Mouse (Mus musculus): ENCODE measurements at regions not wholly inside any gene's neighbourhood (a gene's known extent, or its start where the extent isn't known, plus 50 kb on each side); places are given as distances from the start of the nearest gene placed in this dataset.

DNA sequence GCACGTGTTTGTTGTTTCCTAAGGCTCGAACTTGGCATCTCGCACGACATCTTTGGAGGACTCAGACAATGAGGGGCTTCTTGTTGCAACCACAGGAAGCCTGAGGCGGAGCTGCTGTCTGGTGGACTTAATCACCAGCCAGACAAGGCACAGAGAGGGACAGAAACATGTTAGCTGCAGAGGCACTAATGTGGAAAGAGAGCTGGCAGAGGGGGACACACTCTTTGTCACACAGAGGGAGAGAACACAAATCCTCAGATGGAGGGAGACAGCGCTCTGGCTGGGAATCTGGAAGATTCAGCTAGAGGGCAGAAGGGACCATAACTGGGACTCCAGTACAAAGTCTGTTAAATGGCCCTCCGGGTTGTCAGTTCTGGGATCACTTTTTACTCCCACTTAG, 114.9 kb downstream of the Ppp4r2 start:
- no peak overlapping the region for H3K27ac ChIP-seq
- 66% methylated on average over 7 of the region's 7 CpGs for WGBS
- H3K27me3 ChIP-seq (ENCODE audit: insufficient read depth, poor library complexity, severe bottlenecking) = no peaks in the 10 kb centered on the region
- H3K4me1 ChIP-seq = no peaks in the 10 kb centered on the region
- H3K4me3 ChIP-seq = no peak overlapping the region
- DNase-seq (ENCODE audit: low spot score) = no peak
- H3K9me3 ChIP-seq = no peaks in the 10 kb centered on the region
- no peaks in the 10 kb centered on the region for H3K36me3 ChIP-seq

DNA sequence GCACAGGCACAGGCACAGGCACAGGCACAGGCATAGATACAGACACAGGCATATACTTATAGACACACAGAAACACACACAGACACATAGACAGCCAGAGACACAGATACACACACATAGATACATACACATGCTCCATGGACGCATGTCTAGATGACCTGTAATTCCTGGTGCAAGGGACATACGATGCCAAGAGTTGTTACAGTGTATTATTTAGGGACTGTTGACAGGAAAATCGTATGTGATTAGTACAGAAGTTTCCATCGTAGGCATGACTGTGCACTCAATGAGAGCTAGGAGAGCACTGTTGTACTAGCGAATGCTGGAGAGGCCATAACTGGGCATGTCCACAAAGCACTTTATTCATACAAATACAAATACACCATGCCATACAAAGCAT, 118.2 kb downstream of the Ppp4r2 start:
- WGBS = 80% methylated on average over 5 of the region's 5 CpGs
- no peaks in the 10 kb centered on the region for H3K36me3 ChIP-seq
- H3K4me1 ChIP-seq = no peaks in the 10 kb centered on the region
- H3K27ac ChIP-seq = no peak overlapping the region
- H3K27me3 ChIP-seq (ENCODE audit: insufficient read depth, poor library complexity, severe bottlenecking) = no peaks in the 10 kb centered on the region
- H3K4me3 ChIP-seq = no peak overlapping the region
- no peaks in the 10 kb centered on the region for H3K9me3 ChIP-seq
- no peak for DNase-seq (ENCODE audit: low spot score)

DNA sequence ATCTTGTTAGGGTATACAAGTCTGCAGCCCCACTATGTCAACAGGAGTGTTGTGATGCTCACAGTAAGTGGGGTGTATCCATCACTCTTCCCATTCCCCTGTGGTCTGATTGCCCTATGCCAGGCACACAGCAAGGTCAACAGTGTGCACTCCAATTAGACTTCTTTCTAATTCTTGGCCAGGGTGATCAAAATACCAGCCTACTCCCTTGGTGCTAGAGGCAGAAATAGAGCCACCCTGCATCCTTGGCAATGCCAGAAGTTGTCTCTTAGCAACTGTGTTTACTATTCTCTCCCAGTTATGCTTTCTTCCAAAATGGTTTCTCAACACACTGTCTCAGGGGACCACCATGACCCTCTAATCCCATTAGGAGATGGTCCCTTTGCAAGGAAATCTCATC, 119.0 kb downstream of the Ppp4r2 start:
- Histone ChIP-seq H3K9me3 (no peaks in the 10 kb centered on the region), H3K4me1 (no peaks in the 10 kb centered on the region), H3K27me3 (ENCODE audit: insufficient read depth, poor library complexity, severe bottlenecking) (no peaks in the 10 kb centered on the region), H3K36me3 (no peaks in the 10 kb centered on the region), H3K4me3 (no peak overlapping the region), H3K27ac (no peak overlapping the region)
- no peak for DNase-seq (ENCODE audit: low spot score)

DNA sequence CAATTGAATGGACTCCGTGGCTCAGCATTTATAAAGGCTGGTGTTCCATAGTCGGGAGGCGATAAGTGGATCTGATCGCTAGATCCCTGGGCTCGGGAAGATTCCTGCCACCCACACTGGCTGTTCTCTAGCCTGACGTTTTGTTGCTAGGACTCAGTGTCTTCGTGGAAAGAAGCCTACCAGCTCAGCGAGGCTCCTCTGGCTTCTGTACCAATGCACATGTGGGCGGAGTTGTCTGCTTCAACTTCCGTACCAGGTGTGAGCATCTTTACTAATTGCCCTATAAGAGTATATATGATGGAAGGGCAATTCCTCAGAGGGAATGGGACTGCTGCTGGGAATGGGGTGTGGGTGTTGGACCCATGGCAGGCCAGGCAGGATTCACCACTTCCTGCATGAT, 121.1 kb downstream of the Ppp4r2 start:
- WGBS = 79% methylated on average over 10 of the region's 10 CpGs
- no peaks in the 10 kb centered on the region for H3K4me1 ChIP-seq
- H3K27me3 ChIP-seq (ENCODE audit: insufficient read depth, poor library complexity, severe bottlenecking) = no peaks in the 10 kb centered on the region
- DNase-seq (ENCODE audit: low spot score) = no peak
- H3K9me3 ChIP-seq = no peaks in the 10 kb centered on the region
- no peak overlapping the region for H3K27ac ChIP-seq
- no peaks in the 10 kb centered on the region for H3K36me3 ChIP-seq
- H3K4me3 ChIP-seq = no peak overlapping the region

GRCm38 (mm10) chr6:100966481-100966880, 133.1 kb downstream of the Ppp4r2 start:
- Histone ChIP-seq H3K27ac (no peak overlapping the region), H3K4me1 (peaks cover 12% of the 10 kb centered on the region), H3K9me3 (no peaks in the 10 kb centered on the region), H3K4me3 (no peak overlapping the region), H3K27me3 (ENCODE audit: insufficient read depth, poor library complexity, severe bottlenecking) (peaks cover 7% of the 10 kb centered on the region), H3K36me3 (no peaks in the 10 kb centered on the region)
- no peak for DNase-seq (ENCODE audit: low spot score)
- 82% methylated on average over 5 of the region's 5 CpGs for WGBS

DNA sequence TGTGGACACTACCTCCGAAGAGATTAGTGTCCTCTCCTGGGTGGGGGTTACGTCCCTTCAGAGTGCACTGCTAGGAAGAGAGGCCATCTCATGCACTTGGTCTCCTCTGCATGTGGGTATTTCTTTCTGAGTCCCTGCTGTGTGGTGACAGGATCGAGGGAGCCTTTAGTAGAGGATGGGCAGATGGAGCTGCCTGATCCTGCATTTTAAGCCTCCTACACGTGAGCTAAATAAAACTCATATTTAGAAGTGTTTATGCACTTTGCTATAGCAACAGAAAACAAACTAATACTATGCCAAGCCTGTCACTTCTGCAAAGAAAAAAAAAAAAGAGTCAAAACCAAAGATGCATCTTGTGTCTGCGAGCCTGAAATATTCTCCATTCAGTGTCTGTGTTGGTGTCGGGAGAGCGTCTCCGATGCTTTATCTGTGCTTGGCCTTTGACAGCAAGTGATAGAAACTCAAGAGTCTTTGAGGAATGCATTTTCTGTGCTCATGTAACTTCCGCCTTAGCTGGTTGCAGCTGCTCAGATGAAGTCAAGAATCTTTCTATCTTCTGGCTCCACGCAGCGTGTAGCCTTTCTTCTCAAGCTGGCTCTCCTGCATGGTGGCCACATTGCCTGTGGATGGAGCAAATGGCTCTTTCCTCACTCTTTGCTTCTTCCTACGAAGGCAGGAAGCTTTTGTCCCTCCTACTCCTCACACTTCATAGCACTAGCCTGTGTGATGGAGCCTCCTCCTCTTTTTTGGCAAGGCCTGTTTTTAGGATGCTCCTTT, 134.8 kb downstream of the Ppp4r2 start:
- H3K27ac ChIP-seq = no peak overlapping the region
- WGBS = 54% methylated on average over 12 of the region's 12 CpGs
- H3K4me3 ChIP-seq = no peak overlapping the region
- H3K4me1 ChIP-seq = peaks cover 18% of the 10 kb centered on the region
- no peak for DNase-seq (ENCODE audit: low spot score)
- no peaks in the 10 kb centered on the region for H3K36me3 ChIP-seq
- no peaks in the 10 kb centered on the region for H3K9me3 ChIP-seq
- H3K27me3 ChIP-seq (ENCODE audit: insufficient read depth, poor library complexity, severe bottlenecking) = peaks cover 7% of the 10 kb centered on the region

DNA sequence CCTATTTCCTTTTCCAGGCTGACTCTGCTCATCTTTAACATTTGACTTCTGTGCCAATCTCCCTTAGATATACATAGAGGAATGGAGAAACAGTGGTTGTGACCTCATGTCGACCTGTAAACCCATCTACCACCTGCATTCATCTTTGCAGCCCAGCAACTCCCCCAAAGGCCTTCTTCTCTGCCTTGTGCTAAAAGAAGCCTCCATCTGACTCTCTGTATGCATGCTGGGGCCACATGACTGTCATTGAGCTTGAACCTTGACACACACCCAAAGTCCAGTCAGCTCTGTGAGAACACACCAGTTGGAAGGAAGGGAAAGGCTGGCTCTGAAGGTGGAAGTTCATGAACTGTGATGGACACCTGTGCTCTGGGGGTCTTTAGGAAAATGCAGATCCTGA, 135.5 kb downstream of the Ppp4r2 start:
- no peak for DNase-seq (ENCODE audit: low spot score)
- H3K36me3 ChIP-seq = no peaks in the 10 kb centered on the region
- H3K27me3 ChIP-seq (ENCODE audit: insufficient read depth, poor library complexity, severe bottlenecking) = peaks cover 7% of the 10 kb centered on the region
- H3K9me3 ChIP-seq = no peaks in the 10 kb centered on the region
- no peak overlapping the region for H3K4me3 ChIP-seq
- WGBS = 73% methylated on average over 1 of the region's 1 CpGs
- H3K4me1 ChIP-seq = peaks cover 18% of the 10 kb centered on the region
- H3K27ac ChIP-seq = no peak overlapping the region

GRCm38 (mm10) chr6:100970810-100971447, 137.5 kb downstream of the Ppp4r2 start:
- Histone ChIP-seq H3K4me1 (peaks cover 20% of the 10 kb centered on the region), H3K36me3 (no peaks in the 10 kb centered on the region), H3K4me3 (no peak overlapping the region), H3K27me3 (ENCODE audit: insufficient read depth, poor library complexity, severe bottlenecking) (peaks cover 7% of the 10 kb centered on the region), H3K27ac (no peak overlapping the region), H3K9me3 (no peaks in the 10 kb centered on the region)
- no peak for DNase-seq (ENCODE audit: low spot score)
- WGBS = 85% methylated on average over 8 of the region's 8 CpGs

DNA sequence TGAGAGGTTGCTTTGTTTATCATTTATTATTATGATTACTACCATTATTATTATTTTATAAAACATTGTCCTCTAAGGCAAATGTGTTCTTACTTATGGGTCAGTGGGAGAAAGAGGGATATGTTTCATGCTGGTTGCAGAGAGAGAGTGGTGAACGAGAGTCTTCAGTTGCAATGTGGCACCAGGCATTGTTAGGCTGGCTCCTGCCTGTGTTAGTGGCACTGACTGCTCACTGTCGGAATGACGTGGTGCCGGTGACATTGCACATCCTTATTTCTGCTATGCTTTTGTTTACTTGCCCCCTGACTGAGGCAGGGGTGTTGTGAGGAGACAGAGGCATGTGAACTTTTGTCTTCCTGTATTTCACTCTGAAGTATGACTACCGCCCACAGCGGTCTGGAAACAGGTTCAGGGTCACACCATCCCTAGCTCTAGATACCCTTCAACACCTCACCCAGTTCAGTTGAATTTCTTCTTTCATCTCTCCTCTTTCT, 138.1 kb downstream of the Ppp4r2 start:
- Histone ChIP-seq H3K36me3 (no peaks in the 10 kb centered on the region), H3K4me1 (peaks cover 25% of the 10 kb centered on the region), H3K27ac (no peak overlapping the region), H3K27me3 (ENCODE audit: insufficient read depth, poor library complexity, severe bottlenecking) (peaks cover 7% of the 10 kb centered on the region), H3K4me3 (no peak overlapping the region), H3K9me3 (no peaks in the 10 kb centered on the region)
- 53% methylated on average over 6 of the region's 6 CpGs for WGBS
- DNase-seq (ENCODE audit: low spot score) = peak; percentile 45

DNA sequence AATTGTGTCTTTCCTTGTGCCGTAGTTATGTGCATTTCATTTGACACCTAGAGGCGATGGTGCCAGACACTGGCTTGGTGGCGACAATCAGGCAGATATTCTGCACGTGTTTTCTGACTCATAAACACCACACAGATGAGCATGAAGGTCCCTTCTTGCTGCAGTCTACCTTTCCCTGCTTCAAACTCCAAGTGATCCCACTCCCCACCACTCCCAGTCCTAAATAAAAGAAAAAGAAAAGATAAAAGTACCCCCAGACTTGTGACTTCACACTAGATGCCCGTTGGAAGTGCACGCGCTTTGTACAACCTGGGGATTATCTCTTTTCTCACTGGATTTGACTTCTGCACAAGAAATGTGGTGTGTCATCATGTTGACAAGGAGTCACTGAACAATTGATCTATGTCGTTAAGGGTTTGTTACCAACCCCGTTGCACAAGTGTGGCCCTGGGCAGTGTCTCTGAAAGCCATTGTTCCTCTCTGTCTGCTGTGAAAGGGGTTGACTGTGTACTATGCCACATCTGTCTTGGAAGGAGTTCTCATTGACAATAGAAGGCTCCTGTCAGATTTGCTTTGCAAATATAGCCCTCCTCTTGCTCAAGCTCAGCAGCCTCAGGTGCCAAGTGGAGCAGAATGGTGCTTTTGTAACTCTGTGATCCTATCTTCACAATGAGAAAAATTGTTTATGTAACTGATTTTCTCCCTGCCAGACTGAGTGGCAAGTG, 140.1 kb downstream of the Ppp4r2 start:
- peaks cover 16% of the 10 kb centered on the region for H3K4me1 ChIP-seq
- H3K27ac ChIP-seq = no peak overlapping the region
- WGBS = 82% methylated on average over 9 of the region's 9 CpGs
- no peak for DNase-seq (ENCODE audit: low spot score)
- H3K27me3 ChIP-seq (ENCODE audit: insufficient read depth, poor library complexity, severe bottlenecking) = peaks cover 6% of the 10 kb centered on the region; the same call in 1 of the 2 replicates
- H3K9me3 ChIP-seq = no peaks in the 10 kb centered on the region
- no peak overlapping the region for H3K4me3 ChIP-seq
- H3K36me3 ChIP-seq = no peaks in the 10 kb centered on the region

DNA sequence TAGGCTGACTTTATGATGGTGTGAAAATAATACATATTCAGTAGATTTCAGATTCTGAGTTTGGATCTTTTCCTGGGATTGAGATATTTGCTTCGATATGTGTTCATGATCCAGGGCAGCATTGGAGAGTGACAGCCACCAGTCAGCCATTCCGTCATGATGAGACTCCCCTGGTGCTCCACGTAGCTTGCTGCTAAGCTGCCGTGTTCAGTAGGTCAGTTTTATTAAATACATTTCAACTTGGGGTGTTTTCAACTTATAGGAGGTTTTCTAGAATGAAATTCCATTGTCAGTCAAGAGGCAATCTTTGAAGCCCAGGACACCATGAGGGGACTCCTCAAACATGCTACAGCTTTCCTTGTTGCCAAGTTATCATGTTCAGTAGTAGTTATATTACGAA, 141.3 kb downstream of the Ppp4r2 start:
- H3K27ac ChIP-seq = no peak overlapping the region
- H3K4me3 ChIP-seq = no peak overlapping the region
- no peaks in the 10 kb centered on the region for H3K9me3 ChIP-seq
- H3K27me3 ChIP-seq (ENCODE audit: insufficient read depth, poor library complexity, severe bottlenecking) = no peaks in the 10 kb centered on the region
- peaks cover 14% of the 10 kb centered on the region for H3K4me1 ChIP-seq
- 87% methylated on average over 5 of the region's 5 CpGs for WGBS
- H3K36me3 ChIP-seq = no peaks in the 10 kb centered on the region
- no peak for DNase-seq (ENCODE audit: low spot score)

- peak; percentile 73 for DNase-seq (ENCODE audit: low spot score)
- Histone ChIP-seq H3K27ac (no peak overlapping the region), H3K4me1 (peaks cover 14% of the 10 kb centered on the region), H3K36me3 (no peaks in the 10 kb centered on the region), H3K9me3 (no peaks in the 10 kb centered on the region), H3K4me3 (no peak overlapping the region), H3K27me3 (ENCODE audit: insufficient read depth, poor library complexity, severe bottlenecking) (no peaks in the 10 kb centered on the region)
- whole genome bisulfite sequencing = 47% methylated on average over 6 of the region's 6 CpGs
These were observed 142.4 kb downstream of the Ppp4r2 start for GRCm38 (mm10) chr6:100975835-100976234.

DNA sequence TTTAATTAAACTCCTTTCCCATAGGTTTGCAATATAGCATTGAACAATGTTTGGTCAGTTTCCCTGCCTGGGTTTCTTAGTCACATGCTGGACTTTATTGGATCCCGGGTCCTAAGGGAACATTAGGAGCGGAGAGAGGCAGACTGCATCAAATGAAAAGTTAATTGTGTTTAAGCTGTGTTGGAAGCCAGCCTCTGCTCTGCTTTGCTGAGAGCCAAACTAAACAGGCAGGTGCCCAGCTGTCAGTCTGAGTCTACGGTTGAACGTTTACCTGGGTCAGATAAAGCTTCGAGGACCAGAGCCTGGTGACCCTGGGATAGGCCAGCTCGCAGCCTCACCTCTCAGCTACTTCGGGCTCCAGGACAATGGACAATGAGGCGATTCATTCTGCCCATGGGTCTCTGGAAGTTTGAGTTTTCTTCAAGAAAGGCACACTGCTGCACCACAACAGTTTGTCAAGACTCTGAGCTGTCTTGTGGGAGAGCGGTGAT, 143.8 kb downstream of the Ppp4r2 start:
- H3K27ac ChIP-seq = no peak overlapping the region

More for the DNA sequence above, 143.8 kb downstream of the Ppp4r2 start:
- 71% methylated on average over 9 of the region's 9 CpGs for WGBS
- H3K9me3 ChIP-seq = no peaks in the 10 kb centered on the region
- H3K27me3 ChIP-seq (ENCODE audit: insufficient read depth, poor library complexity, severe bottlenecking) = no peaks in the 10 kb centered on the region
- peak; percentile 66 for DNase-seq (ENCODE audit: low spot score)
- no peaks in the 10 kb centered on the region for H3K36me3 ChIP-seq
- H3K4me3 ChIP-seq = no peak overlapping the region
- H3K4me1 ChIP-seq = peaks cover 6% of the 10 kb centered on the region; the same call in 1 of the 2 replicates
